Mouse (Mus musculus): ENCODE results near the gene Adgrb2.

The Adgrb2 gene

GRCm38 (mm10) chr4:129989925-129990324 is 5.3 kb downstream of the Adgrb2 start:
- DNase-seq: no peak

GRCm38 (mm10) chr4:129992720-129993119 is 8.1 kb downstream of the Adgrb2 start:
- no peak for DNase-seq

GRCm38 (mm10) chr4:129993213-129993612 is 8.5 kb downstream of the Adgrb2 start:
- DNase-seq: peak; percentile 52

GRCm38 (mm10) chr4:129993944-129994695 is 9.4 kb downstream of the Adgrb2 start:
- DNase-seq: no peak

- no peak for DNase-seq
These were observed 10.1 kb downstream of the Adgrb2 start for GRCm38 (mm10) chr4:129994728-129995127.

- no peak for DNase-seq
These were observed 10.6 kb downstream of the Adgrb2 start for GRCm38 (mm10) chr4:129995255-129995654.

- no peak for DNase-seq
These were observed 11.3 kb downstream of the Adgrb2 start for GRCm38 (mm10) chr4:129996015-129996414.

- DNase-seq: no peak
These were observed 13.5 kb downstream of the Adgrb2 start for GRCm38 (mm10) chr4:129998124-129998523.

GRCm38 (mm10) chr4:130001710-130002109 is 17.0 kb downstream of the Adgrb2 start:
- no peak for DNase-seq

- DNase-seq: no peak
These were observed 17.5 kb downstream of the Adgrb2 start for GRCm38 (mm10) chr4:130002157-130002556.

- no peak for DNase-seq
These were observed 20.9 kb downstream of the Adgrb2 start for GRCm38 (mm10) chr4:130005593-130005992.

GRCm38 (mm10) chr4:130006533-130006932 is 21.9 kb downstream of the Adgrb2 start:
- no peak for DNase-seq

GRCm38 (mm10) chr4:130009043-130009442 is 24.4 kb downstream of the Adgrb2 start:
- DNase-seq: no peak

- DNase-seq: no peak
These were observed 26.1 kb downstream of the Adgrb2 start for GRCm38 (mm10) chr4:130010723-130011122.

- DNase-seq: no peak
These were observed 27.6 kb downstream of the Adgrb2 start for GRCm38 (mm10) chr4:130012234-130012633.

- no peak for DNase-seq
These were observed 28.4 kb downstream of the Adgrb2 start for GRCm38 (mm10) chr4:130013111-130013510.

- no peak for DNase-seq
These were observed 31.3 kb downstream of the Adgrb2 start for GRCm38 (mm10) chr4:130016010-130016409.

- no peak for DNase-seq
These were observed 32.5 kb downstream of the Adgrb2 start for GRCm38 (mm10) chr4:130017036-130017674.

GRCm38 (mm10) chr4:130022952-130023351 is 38.3 kb downstream of the Adgrb2 start:
- no peak for DNase-seq

- no peak for DNase-seq
These were observed 39.0 kb downstream of the Adgrb2 start for GRCm38 (mm10) chr4:130023511-130024231.

- no peak for DNase-seq
These were observed 40.9 kb downstream of the Adgrb2 start for GRCm38 (mm10) chr4:130025544-130025943.

- DNase-seq: no peak
These were observed 46.5 kb downstream of the Adgrb2 start for GRCm38 (mm10) chr4:130031146-130031545.

GRCm38 (mm10) chr4:130033496-130033895 is 48.8 kb downstream of the Adgrb2 start:
- DNase-seq: no peak

- DNase-seq: peak; percentile 65
These were observed 51.4 kb downstream of the Adgrb2 start for GRCm38 (mm10) chr4:130036112-130036511.

Measured in cerebellum, adult 8-10 months (tissue).